Mouse (Mus musculus): ENCODE measurements around the gene Ube2o. TPM values are rescaled to one million over a fixed set of nuclear protein-coding genes. Genes with fewer than 3 reads are reported as not detected.
A peak's percentile ranks its signal among the peaks of the same experiment; 100 is the strongest.

Ube2o gene
- polyA plus RNA-seq, 1 experiment: 7.9 TPM

- WGBS: 80% methylated on average over 4 of the region's 4 CpGs
Observed at GRCm38 (mm10) chr11:116543110-116543509, 38.1 kb downstream of the Ube2o start.

GRCm38 (mm10) chr11:116541183-116541582, 40.1 kb downstream of the Ube2o start:
- 0 out of 2 replicates have a peak overlapping the region, but pooled peaks have one; percentile 15 for H3K27ac ChIP-seq (ENCODE audit: insufficient read depth, low read depth, low read length)
- 67% methylated on average over 11 of the region's 11 CpGs for WGBS
- peaks cover 37% of the 10 kb centered on the region for H3K36me3 ChIP-seq (ENCODE audit: control insufficient read depth, insufficient read depth, low read length)
- H3K4me3 ChIP-seq (ENCODE audit: low read depth, low read length): no peak overlapping the region
- peaks cover 12% of the 10 kb centered on the region for H3K4me1 ChIP-seq (ENCODE audit: control insufficient read depth, insufficient read depth, insufficient read length, low read length)
- TF ChIP-seq POLR2A (IDR thresholded peaks at IDR 0.05; ENCODE audit: low read depth, low read length) (no peak), CTCF (IDR thresholded peaks at IDR 0.05; ENCODE audit: extremely low read depth, insufficient read length, insufficient replicate concordance, low read depth, low read length) (no peak)
- no peaks in the 10 kb centered on the region for H3K27me3 ChIP-seq (ENCODE audit: control insufficient read depth, insufficient read depth, low read length)

More at GRCm38 (mm10) chr11:116543110-116543509, 38.1 kb downstream of the Ube2o start:
- Histone ChIP-seq H3K4me1 (ENCODE audit: control insufficient read depth, insufficient read depth, insufficient read length, low read length) (peaks cover 12% of the 10 kb centered on the region), H3K27me3 (ENCODE audit: control insufficient read depth, insufficient read depth, low read length) (no peaks in the 10 kb centered on the region), H3K4me3 (ENCODE audit: low read depth, low read length) (no peak overlapping the region), H3K27ac (ENCODE audit: insufficient read depth, low read depth, low read length) (no peak overlapping the region), H3K36me3 (ENCODE audit: control insufficient read depth, insufficient read depth, low read length) (peaks cover 36% of the 10 kb centered on the region)
- TF ChIP-seq CTCF (IDR thresholded peaks at IDR 0.05; ENCODE audit: extremely low read depth, insufficient read length, insufficient replicate concordance, low read depth, low read length) (peak; percentile 72; the same call in 1 of the 2 replicates), POLR2A (IDR thresholded peaks at IDR 0.05; ENCODE audit: low read depth, low read length) (no peak)

GRCm38 (mm10) chr11:116538142-116538735, 43.0 kb downstream of the Ube2o start:
- WGBS: 88% methylated on average over 12 of the region's 12 CpGs

GRCm38 (mm10) chr11:116537388-116537787, 43.9 kb downstream of the Ube2o start:
- Histone ChIP-seq H3K36me3 (ENCODE audit: control insufficient read depth, insufficient read depth, low read length) (peaks cover 19% of the 10 kb centered on the region), H3K27me3 (ENCODE audit: control insufficient read depth, insufficient read depth, low read length) (0 out of 2 replicates have a peak, but pooled peaks cover 5% of the 10 kb centered on the region), H3K4me1 (ENCODE audit: control insufficient read depth, insufficient read depth, insufficient read length, low read length) (peaks cover 20% of the 10 kb centered on the region), H3K4me3 (ENCODE audit: low read depth, low read length) (no peak overlapping the region), H3K27ac (ENCODE audit: insufficient read depth, low read depth, low read length) (no peak overlapping the region)
- no peak for TF ChIP-seq CTCF (IDR thresholded peaks at IDR 0.05; ENCODE audit: extremely low read depth, insufficient read length, insufficient replicate concordance, low read depth, low read length)
- TF ChIP-seq POLR2A (IDR thresholded peaks at IDR 0.05; ENCODE audit: low read depth, low read length): no peak
- WGBS: 83% methylated on average over 5 of the region's 5 CpGs

More at GRCm38 (mm10) chr11:116538142-116538735, 43.0 kb downstream of the Ube2o start:
- Histone ChIP-seq H3K4me1 (ENCODE audit: control insufficient read depth, insufficient read depth, insufficient read length, low read length) (peaks cover 15% of the 10 kb centered on the region), H3K27me3 (ENCODE audit: control insufficient read depth, insufficient read depth, low read length) (0 out of 2 replicates have a peak, but pooled peaks cover 3% of the 10 kb centered on the region), H3K36me3 (ENCODE audit: control insufficient read depth, insufficient read depth, low read length) (peaks cover 21% of the 10 kb centered on the region), H3K4me3 (ENCODE audit: low read depth, low read length) (no peak overlapping the region), H3K27ac (ENCODE audit: insufficient read depth, low read depth, low read length) (no peak overlapping the region)
- TF ChIP-seq POLR2A (IDR thresholded peaks at IDR 0.05; ENCODE audit: low read depth, low read length) (no peak), CTCF (IDR thresholded peaks at IDR 0.05; ENCODE audit: extremely low read depth, insufficient read length, insufficient replicate concordance, low read depth, low read length) (no peak)

GRCm38 (mm10) chr11:116536685-116537084, 44.6 kb downstream of the Ube2o start:
- no peak for TF ChIP-seq POLR2A (IDR thresholded peaks at IDR 0.05; ENCODE audit: low read depth, low read length)
- TF ChIP-seq CTCF (IDR thresholded peaks at IDR 0.05; ENCODE audit: extremely low read depth, insufficient read length, insufficient replicate concordance, low read depth, low read length): no peak
- Histone ChIP-seq H3K36me3 (ENCODE audit: control insufficient read depth, insufficient read depth, low read length) (peaks cover 14% of the 10 kb centered on the region), H3K27ac (ENCODE audit: insufficient read depth, low read depth, low read length) (no peak overlapping the region), H3K27me3 (ENCODE audit: control insufficient read depth, insufficient read depth, low read length) (0 out of 2 replicates have a peak, but pooled peaks cover 5% of the 10 kb centered on the region), H3K4me1 (ENCODE audit: control insufficient read depth, insufficient read depth, insufficient read length, low read length) (peaks cover 20% of the 10 kb centered on the region), H3K4me3 (ENCODE audit: low read depth, low read length) (no peak overlapping the region)
- WGBS: 88% methylated on average over 7 of the region's 7 CpGs

- TF ChIP-seq CTCF (IDR thresholded peaks at IDR 0.05; ENCODE audit: extremely low read depth, insufficient read length, insufficient replicate concordance, low read depth, low read length): peak; percentile 65; the same call in 1 of the 2 replicates
- TF ChIP-seq POLR2A (IDR thresholded peaks at IDR 0.05; ENCODE audit: low read depth, low read length): no peak; the same call in 1 of the 2 replicates
- WGBS: 15% methylated on average over 20 of the region's 20 CpGs
- peaks cover 8% of the 10 kb centered on the region; the same call in 1 of the 2 replicates for H3K36me3 ChIP-seq (ENCODE audit: control insufficient read depth, insufficient read depth, low read length)
- peaks cover 22% of the 10 kb centered on the region for H3K4me1 ChIP-seq (ENCODE audit: control insufficient read depth, insufficient read depth, insufficient read length, low read length)
- H3K27me3 ChIP-seq (ENCODE audit: control insufficient read depth, insufficient read depth, low read length): 0 out of 2 replicates have a peak, but pooled peaks cover 5% of the 10 kb centered on the region
- peak overlapping the region; percentile 82 for H3K4me3 ChIP-seq (ENCODE audit: low read depth, low read length)
- H3K27ac ChIP-seq (ENCODE audit: insufficient read depth, low read depth, low read length): peak overlapping the region; percentile 59; the same call in 1 of the 2 replicates
Observed at GRCm38 (mm10) chr11:116534154-116534865, 46.9 kb downstream of the Ube2o start.

Data from small intestine, adult 2 months (tissue).